Comparison of ENCODE assay signal across 20 mouse cellular contexts in genomic region chr9:43236106-43236505, GRCm38 (mm10). TPM values are rescaled to one million over a fixed set of nuclear protein-coding genes. Genes with fewer than 3 reads are reported as not detected.
A peak's percentile ranks its signal among the peaks of the same experiment; 100 is the strongest.
DNase-seq lines count a peak whose midpoint lies in the region; ATAC-seq and TF ChIP-seq lines count a peak whose summit lies in the region.
"Had no signal": no experiment of that assay in that cellular context is flagged by ENCODE, and none has a peak within 500 bp of the region (broad histone marks: within the 10 kb centered on the region; RNA-seq: fewer than 3 reads in every experiment).

No protein-coding gene starts in this region.

- peak overlapping the region; percentile 4; the same call in 1 of the 2 replicates for H3K9ac ChIP-seq in intestine, embryonic 16.5 days (ENCODE audit: low read depth, low read length)
- no peak overlapping the region for H3K9ac ChIP-seq in intestine, postnatal 0 days (ENCODE audit: low read depth, low read length)
- no peak overlapping the region for H3K9ac ChIP-seq in lung, embryonic 15.5 days
- H3K9ac ChIP-seq in liver, embryonic 11.5 days (ENCODE audit: low read depth, low read length), result no peak overlapping the region
- H3K9ac ChIP-seq: stomach, embryonic 15.5 days had no signal

- intact Hi-C loops in left cerebral cortex, postnatal 4 days (cut with DNase I), result no loop called here

- no peak overlapping the region for H3K27ac ChIP-seq in intestine, embryonic 16.5 days (ENCODE audit: low read length)
- no peak overlapping the region for H3K27ac ChIP-seq in intestine, postnatal 0 days (ENCODE audit: low read depth, low read length)
- no peak overlapping the region for H3K27ac ChIP-seq in lung, embryonic 15.5 days
- H3K27ac ChIP-seq in liver, embryonic 11.5 days (ENCODE audit: low read depth, low read length), result no peak overlapping the region
- H3K27ac ChIP-seq: forebrain, embryonic 10.5 days; layer of hippocampus, adult 2 months; macrophage; stomach, embryonic 15.5 days had no signal

- no peak for TF ChIP-seq POLR2A in lung, adult 2 months (IDR thresholded peaks at IDR 0.05; ENCODE audit: borderline replicate concordance, extremely low read depth, low read depth, low read length)

- H3K4me2 ChIP-seq in intestine, embryonic 16.5 days (ENCODE audit: low read depth, low read length), result no peak overlapping the region
- no peak overlapping the region for H3K4me2 ChIP-seq in intestine, postnatal 0 days (replicated peaks; ENCODE audit: low read depth)
- H3K4me2 ChIP-seq in lung, embryonic 15.5 days, result 0 out of 2 replicates have a peak overlapping the region, but pooled peaks have one; percentile 85
- H3K4me2 ChIP-seq in liver, embryonic 11.5 days, result peak overlapping the region; percentile 25; the same call in 1 of the 2 replicates
- H3K4me2 ChIP-seq: midbrain, embryonic 11.5 days had no signal

- no peak overlapping the region for H3K4me3 ChIP-seq in intestine, embryonic 16.5 days (ENCODE audit: low read length)
- H3K4me3 ChIP-seq in intestine, postnatal 0 days (ENCODE audit: low read depth, low read length), result no peak overlapping the region
- no peak overlapping the region for H3K4me3 ChIP-seq in lung, embryonic 15.5 days
- H3K4me3 ChIP-seq in lung, adult 2 months (replicated peaks; ENCODE audit: extremely low read depth, low read depth, low read length), result no peak overlapping the region
- H3K4me3 ChIP-seq in liver, embryonic 11.5 days (ENCODE audit: low read depth, low read length), result 0 out of 2 replicates have a peak overlapping the region, but pooled peaks have one; percentile 14
- H3K4me3 ChIP-seq: forebrain, embryonic 10.5 days; layer of hippocampus, adult 2 months; stomach, embryonic 15.5 days had no signal

- H3K27me3 ChIP-seq in intestine, embryonic 16.5 days (replicated peaks; ENCODE audit: control insufficient read depth, insufficient read depth, low read length), result no peaks in the 10 kb centered on the region
- H3K27me3 ChIP-seq in intestine, postnatal 0 days (replicated peaks; ENCODE audit: control insufficient read depth, insufficient read depth, low read length), result no peaks in the 10 kb centered on the region
- H3K27me3 ChIP-seq in lung, embryonic 15.5 days, result no peaks in the 10 kb centered on the region
- no peaks in the 10 kb centered on the region for H3K27me3 ChIP-seq in liver, embryonic 11.5 days (replicated peaks; ENCODE audit: control insufficient read depth, insufficient read depth, low read length)
- H3K27me3 ChIP-seq: stomach, embryonic 15.5 days had no signal

- no peak for DNase-seq in lung, adult 2 months
- DNase-seq in liver, embryonic 11.5 days (ENCODE audit: low spot score), result no peak
- no peak for DNase-seq in thymus, postnatal 36 days
- no peak for DNase-seq in left cerebral cortex, postnatal 4 days
- DNase-seq: adrenal gland, postnatal 25 days; cerebellum, adult 11 months; cerebellum, postnatal 10 days; lung, adult 18-20 months; right cerebral cortex, postnatal 25 days had no signal

- peaks cover 72% of the 10 kb centered on the region for H3K4me1 ChIP-seq in intestine, embryonic 16.5 days (ENCODE audit: control insufficient read depth, insufficient read depth, low read length)
- H3K4me1 ChIP-seq in intestine, postnatal 0 days (replicated peaks; ENCODE audit: control insufficient read depth, insufficient read depth, low read length), result peaks cover 24% of the 10 kb centered on the region
- peaks cover 78% of the 10 kb centered on the region for H3K4me1 ChIP-seq in lung, embryonic 15.5 days
- peaks cover 7% of the 10 kb centered on the region; the same call in 1 of the 2 replicates for H3K4me1 ChIP-seq in lung, adult 2 months (ENCODE audit: control insufficient read depth, insufficient read depth, low read length)
- H3K4me1 ChIP-seq in liver, embryonic 11.5 days (replicated peaks; ENCODE audit: control insufficient read depth, insufficient read depth, low read length), result peaks cover 78% of the 10 kb centered on the region

- no peaks in the 10 kb centered on the region for H3K9me3 ChIP-seq in intestine, embryonic 16.5 days (ENCODE audit: control insufficient read depth, low read length)
- H3K9me3 ChIP-seq in intestine, postnatal 0 days (ENCODE audit: control insufficient read depth), result no peaks in the 10 kb centered on the region
- no peaks in the 10 kb centered on the region for H3K9me3 ChIP-seq in lung, embryonic 15.5 days
- H3K9me3 ChIP-seq in liver, embryonic 11.5 days (ENCODE audit: control insufficient read depth, low read length), result no peaks in the 10 kb centered on the region
- H3K9me3 ChIP-seq: forebrain, embryonic 10.5 days; stomach, embryonic 15.5 days had no signal

- TF ChIP-seq CTCF in intestine, postnatal 0 days (IDR thresholded peaks at IDR 0.05; ENCODE audit: low read depth), result no peak
- TF ChIP-seq CTCF in lung, adult 2 months (IDR thresholded peaks at IDR 0.05; ENCODE audit: insufficient read depth, low read length), result no peak

- no peak for ATAC-seq in intestine, embryonic 16.5 days
- no peak for ATAC-seq in intestine, postnatal 0 days
- ATAC-seq in lung, embryonic 15.5 days (ENCODE audit: borderline replicate concordance, extremely low read depth, low FRiP score, low TSS enrichment), result no peak
- ATAC-seq in liver, embryonic 11.5 days (replicated peaks; ENCODE audit: low FRiP score), result no peak

- H3K36me3 ChIP-seq in intestine, embryonic 16.5 days (ENCODE audit: control insufficient read depth, insufficient read depth, low read length), result no peaks in the 10 kb centered on the region
- no peaks in the 10 kb centered on the region for H3K36me3 ChIP-seq in intestine, postnatal 0 days (ENCODE audit: control insufficient read depth, insufficient read depth)
- no peaks in the 10 kb centered on the region for H3K36me3 ChIP-seq in lung, embryonic 15.5 days
- H3K36me3 ChIP-seq in liver, embryonic 11.5 days (ENCODE audit: control insufficient read depth, insufficient read depth, low read length), result peaks cover 3% of the 10 kb centered on the region
- H3K36me3 ChIP-seq: stomach, embryonic 15.5 days had no signal

- 85% methylated on average over 1 of the region's 1 CpGs for WGBS in intestine, embryonic 16.5 days
- WGBS in intestine, postnatal 0 days, result 88% methylated on average over 1 of the region's 1 CpGs
- 74% methylated on average over 1 of the region's 1 CpGs for WGBS in lung, embryonic 15.5 days
- WGBS in lung, adult 2 months, result 88% methylated on average over 1 of the region's 1 CpGs
- 90% methylated on average over 1 of the region's 1 CpGs for WGBS in liver, embryonic 11.5 days

RNA-seq across cellular contexts. Expression of gene Oaf, which starts 3.6 kb away (rescaled TPM):
- polyA plus RNA-seq in intestine, embryonic 16.5 days (2015; fragmentation: Nextera tagmentation; extraction: Ambion mirVana), result 11.8 and 44.1 TPM in 2 replicates
- polyA plus RNA-seq in intestine, postnatal 0 days (2015; fragmentation: Nextera tagmentation; extraction: Ambion mirVana), result 39.7 and 45.5 TPM in 2 replicates
- 48.9 and 54.2 TPM in 2 replicates for polyA plus RNA-seq in lung, embryonic 15.5 days (2015; fragmentation: Nextera tagmentation; extraction: Ambion mirVana)
- polyA plus RNA-seq in lung, adult 2 months (2012; rRNA removed), result 9.2 and 10.1 TPM in 2 replicates
- 51.6 and 52.0 TPM in 2 replicates for polyA plus RNA-seq in liver, embryonic 11.5 days (2014; fragmentation: Nextera tagmentation; extraction: Ambion mirVana)
- total RNA-seq in left cerebral cortex, postnatal 4 days (2021), result 1 to 10 TPM; 3.6 to 4.1 TPM

RNA-seq across cellular contexts. Expression of gene Pou2f3, which starts 25.9 kb away (rescaled TPM):
- 0.24 and 0.34 TPM in 2 replicates for polyA plus RNA-seq in intestine, embryonic 16.5 days (2015; fragmentation: Nextera tagmentation; extraction: Ambion mirVana)
- polyA plus RNA-seq in intestine, postnatal 0 days (2015; fragmentation: Nextera tagmentation; extraction: Ambion mirVana), result 0.18 TPM in 2 replicates
- polyA plus RNA-seq in lung, embryonic 15.5 days (2015; fragmentation: Nextera tagmentation; extraction: Ambion mirVana), result 0.08 and 0.22 TPM in 2 replicates
- 0.07 and 0.46 TPM in 2 replicates for polyA plus RNA-seq in lung, adult 2 months (2012; rRNA removed)
- polyA plus RNA-seq in liver, embryonic 11.5 days (2014; fragmentation: Nextera tagmentation; extraction: Ambion mirVana), result not detected in 2 replicates
- not detected for total RNA-seq in left cerebral cortex, postnatal 4 days (2021)
- total RNA-seq: adrenal gland, postnatal 25 days; gastrocnemius, adult 8-10 months had no signal
- polyA plus RNA-seq: forebrain, embryonic 10.5 days; hindbrain, embryonic 11.5 days; macrophage; midbrain, embryonic 11.5 days; spleen, adult 2 months had no signal

Comparison
In these comparisons a context has a peak if more than half of its experiments do, and no peak if none do; other contexts are left out.
1. H3K4me2 ChIP-seq: peak in lung, embryonic 15.5 days (single experiment) and liver, embryonic 11.5 days (single experiment); none in intestine, embryonic 16.5 days (single experiment) and intestine, postnatal 0 days (single experiment).